Comparison of ENCODE assay signal across 19 mouse cellular contexts in genomic region chr3:133165130-133165529, GRCm38 (mm10).
DNase-seq lines count a peak whose midpoint lies in the region; ATAC-seq and TF ChIP-seq lines count a peak whose summit lies in the region.
"Had no signal": no experiment of that assay in that cellular context is flagged by ENCODE, and none has a peak within 500 bp of the region (broad histone marks: within the 10 kb centered on the region; RNA-seq: fewer than 3 reads in every experiment).

No protein-coding gene starts in this region.

- POLR2A ChIA-PET in Patski (lab: Charles Lee) = interaction anchor here (1.0 kb wide), 1 partner anchor 52 kb away, joined by 3 read pairs; no protein-coding TSS in a partner anchor

- H3K36me3 ChIP-seq in intestine, embryonic 16.5 days (ENCODE audit: control insufficient read depth, insufficient read depth, low read length) = no peaks in the 10 kb centered on the region
- H3K36me3 ChIP-seq: embryonic facial prominence, embryonic 12.5 days; hindbrain, embryonic 13.5 days; liver, embryonic 12.5 days; neural tube, embryonic 15.5 days had no signal

- TF ChIP-seq CTCF in Patski (IDR thresholded peaks at IDR 0.05) = no peak

- no peaks in the 10 kb centered on the region for H3K9me3 ChIP-seq in intestine, embryonic 16.5 days (ENCODE audit: control insufficient read depth, low read length)
- H3K9me3 ChIP-seq: embryonic facial prominence, embryonic 12.5 days; hindbrain, embryonic 13.5 days; liver, embryonic 12.5 days; neural tube, embryonic 15.5 days had no signal

- H3K4me1 ChIP-seq in intestine, embryonic 16.5 days (ENCODE audit: control insufficient read depth, insufficient read depth, low read length) = no peaks in the 10 kb centered on the region
- H3K4me1 ChIP-seq: embryonic facial prominence, embryonic 12.5 days; liver, embryonic 12.5 days had no signal

- peaks cover 12% of the 10 kb centered on the region for H3K27me3 ChIP-seq in Patski
- no peaks in the 10 kb centered on the region for H3K27me3 ChIP-seq in intestine, embryonic 16.5 days (replicated peaks; ENCODE audit: control insufficient read depth, insufficient read depth, low read length)
- H3K27me3 ChIP-seq: CH12.LX; embryonic facial prominence, embryonic 12.5 days; hindbrain, embryonic 13.5 days; liver, embryonic 12.5 days; neural tube, embryonic 15.5 days had no signal

- H3K4me2 ChIP-seq in intestine, embryonic 16.5 days (ENCODE audit: low read depth, low read length) = no peak overlapping the region
- H3K4me2 ChIP-seq: embryonic facial prominence, embryonic 12.5 days; hindbrain, embryonic 13.5 days; liver, embryonic 12.5 days; neural tube, embryonic 15.5 days had no signal

- intact Hi-C loops in left cerebral cortex, postnatal 10 days (cut with DNase I) = no loop called here

- WGBS in intestine, embryonic 16.5 days = 16% methylated on average over 1 of the region's 1 CpGs

- no peak overlapping the region for H3K27ac ChIP-seq in intestine, embryonic 16.5 days (ENCODE audit: low read length)
- H3K27ac ChIP-seq: embryonic facial prominence, embryonic 12.5 days; hindbrain, embryonic 13.5 days; liver, embryonic 12.5 days; neural tube, embryonic 15.5 days had no signal

- H3K4me3 ChIP-seq in intestine, embryonic 16.5 days (ENCODE audit: low read length) = no peak overlapping the region
- H3K4me3 ChIP-seq: embryonic facial prominence, embryonic 12.5 days; hindbrain, embryonic 13.5 days; liver, embryonic 12.5 days; neural tube, embryonic 15.5 days had no signal

- in situ Hi-C loops in Patski (cut with MboI; ENCODE audit: low pct_unique_long_range_greater_than_20kb) = no loop called here

- DNase-seq in left cerebral cortex, adult 18-20 months (ENCODE audit: low spot score in 2 of 2) = peak; percentile 35 to 45
- DNase-seq in left cerebral cortex, postnatal 10 days (ENCODE audit: extremely low spot score in 1 of 2, low spot score in 2 of 2) = no peak
- no peak for DNase-seq in Patski (ENCODE audit: low read depth, low spot score)
- peak; percentile 64 to 72 for DNase-seq in cerebellum, adult 18-20 months
- DNase-seq in gonadal fat pad, adult 2 months (ENCODE audit: low read depth) = peak; percentile 65
- no peak for DNase-seq in thymus, postnatal 4 days
- DNase-seq in neural tube, embryonic 10.5 days (ENCODE audit: extremely low spot score, low spot score) = no peak
- DNase-seq: adrenal gland, adult 8-10 months; gastrocnemius, postnatal 36 days; kidney, adult 8-10 months; layer of hippocampus, postnatal 36 days; spleen, adult 18-20 months had no signal

- peak; percentile 51 for ATAC-seq in Patski
- ATAC-seq in intestine, embryonic 16.5 days = no peak
- ATAC-seq: forebrain, embryonic 14.5 days; liver, embryonic 12.5 days had no signal

- CTCF ChIA-PET in Patski (lab: Charles Lee) = interaction anchor here (1.1 to 2.5 kb wide), 4 partner anchors 8 to 48 kb away, joined by 3 to 9 read pairs (median 3); no protein-coding TSS in a partner anchor

- H3K9ac ChIP-seq in intestine, embryonic 16.5 days (ENCODE audit: low read depth, low read length) = no peak overlapping the region
- H3K9ac ChIP-seq: embryonic facial prominence, embryonic 12.5 days; hindbrain, embryonic 13.5 days; liver, embryonic 12.5 days; neural tube, embryonic 15.5 days had no signal

Comparison
In these comparisons a context has a peak if more than half of its experiments do, and no peak if none do; other contexts are left out.
1. DNase-seq: peak in left cerebral cortex, adult 18-20 months (2 of 2), cerebellum, adult 18-20 months (2 of 2) and gonadal fat pad, adult 2 months (single experiment); none in left cerebral cortex, postnatal 10 days (0 of 2), Patski (single experiment), thymus, postnatal 4 days (single experiment) and neural tube, embryonic 10.5 days (single experiment).